Mouse (Mus musculus) spleen, adult 2 months (tissue): ENCODE measurements around the gene Arid1b. TPM values are rescaled to one million over a fixed set of nuclear protein-coding genes. Genes with fewer than 3 reads are reported as not detected.

Experiments
- DNase-seq, 2 experiments: peaks; one replicate each; pipeline versions ENCODE4 v3.0.0 to v3.0.0-alpha.2; 2012 to 2021; ENCODE audit warnings: low spot score in 2 of 2, low read depth in 1 of 2
- H3K27ac ChIP-seq: fragments of 200-500 bp; 2 replicates; pipeline ENCODE4 v1.5.1; 2012; ENCODE audit warnings: low read length, inconsistent platforms; ENCODE audit not compliant: insufficient read depth
- H3K27me3 ChIP-seq: fragments of 200-500 bp; 2 replicates; pipeline ENCODE4 v1.6.1; 2012; ENCODE audit warnings: mild to moderate bottlenecking, moderate library complexity, low read length, inconsistent platforms; ENCODE audit not compliant: control insufficient read depth, insufficient read depth
- H3K36me3 ChIP-seq: fragments of 200-500 bp; 2 replicates; pipeline ENCODE4 v1.6.1; 2012; ENCODE audit warnings: mild to moderate bottlenecking, low read length, inconsistent platforms; ENCODE audit not compliant: control insufficient read depth, insufficient read depth
- H3K4me1 ChIP-seq: fragments of 200-500 bp; 2 replicates; pipeline ENCODE4 v1.6.1; 2011; ENCODE audit warnings: inconsistent platforms; ENCODE audit not compliant: control insufficient read depth, insufficient read depth, insufficient read length
- H3K4me3 ChIP-seq: fragments of 200-500 bp; 2 replicates; pipeline ENCODE4 v1.5.1; 2011; ENCODE audit warnings: mild to moderate bottlenecking, inconsistent platforms; ENCODE audit not compliant: insufficient read depth, insufficient read length; ENCODE audit errors: extremely low read depth
- CTCF ChIP-seq: fragments of 200-500 bp; IDR thresholded peaks from 2 replicates; pipeline ENCODE4 v1.5.1; 2011; ENCODE audit warnings: mild to moderate bottlenecking, inconsistent platforms; ENCODE audit not compliant: insufficient read depth, insufficient read length, insufficient replicate concordance; ENCODE audit errors: extremely low read depth
- POLR2A ChIP-seq: fragments of 200-500 bp; IDR thresholded peaks from 2 replicates; pipeline ENCODE4 v1.6.1; 2011; ENCODE audit warnings: low read depth, low read length, inconsistent platforms
- WGBS: fragments of 180-500 bp; shearing (Covaris S2); methylation state at CpG from one replicate; pipeline ENCODE4 v1.1.7; 2018; 5-methylcytosine and 5-hydroxymethylcytosine counted together
- polyA plus RNA-seq: library from polyadenylated mRNA; depleted of rRNA; stranded (reverse); fragments of >200 nt; gene quantifications from 2 replicates; pipeline ENCODE4 v1.2.3, GENCODE M21; 2012

Arid1b gene
- polyA plus RNA-seq, 1 experiment = 53.5 TPM

DNA sequence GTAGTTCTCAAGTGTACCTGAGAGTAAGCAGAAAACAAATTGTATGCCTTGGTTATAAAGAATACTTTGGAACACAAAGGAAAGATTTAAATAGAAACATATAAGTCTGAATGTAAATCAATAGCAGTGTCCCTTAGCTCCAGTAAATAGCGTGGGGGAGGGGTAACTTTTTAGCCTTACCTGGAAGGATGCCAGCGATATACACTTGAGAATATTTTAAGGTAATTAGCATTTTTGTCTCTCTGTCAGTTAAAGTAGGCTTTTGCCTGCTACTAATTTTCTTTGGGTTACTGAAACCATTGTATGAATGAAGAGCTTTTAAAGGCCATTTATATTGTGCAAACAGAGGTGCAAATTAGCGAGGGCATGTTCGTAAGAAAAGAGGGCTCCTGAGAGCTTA lies 39.7 kb upstream of the Arid1b start:
- Histone ChIP-seq H3K27ac (no peak overlapping the region), H3K36me3 (no peaks in the 10 kb centered on the region), H3K4me3 (no peak overlapping the region), H3K27me3 (no peaks in the 10 kb centered on the region), H3K4me1 (no peaks in the 10 kb centered on the region)
- TF ChIP-seq CTCF = no peak
- no peak for TF ChIP-seq POLR2A
- no peak for DNase-seq
- 93% methylated on average over 4 of the region's 4 CpGs for WGBS

DNA sequence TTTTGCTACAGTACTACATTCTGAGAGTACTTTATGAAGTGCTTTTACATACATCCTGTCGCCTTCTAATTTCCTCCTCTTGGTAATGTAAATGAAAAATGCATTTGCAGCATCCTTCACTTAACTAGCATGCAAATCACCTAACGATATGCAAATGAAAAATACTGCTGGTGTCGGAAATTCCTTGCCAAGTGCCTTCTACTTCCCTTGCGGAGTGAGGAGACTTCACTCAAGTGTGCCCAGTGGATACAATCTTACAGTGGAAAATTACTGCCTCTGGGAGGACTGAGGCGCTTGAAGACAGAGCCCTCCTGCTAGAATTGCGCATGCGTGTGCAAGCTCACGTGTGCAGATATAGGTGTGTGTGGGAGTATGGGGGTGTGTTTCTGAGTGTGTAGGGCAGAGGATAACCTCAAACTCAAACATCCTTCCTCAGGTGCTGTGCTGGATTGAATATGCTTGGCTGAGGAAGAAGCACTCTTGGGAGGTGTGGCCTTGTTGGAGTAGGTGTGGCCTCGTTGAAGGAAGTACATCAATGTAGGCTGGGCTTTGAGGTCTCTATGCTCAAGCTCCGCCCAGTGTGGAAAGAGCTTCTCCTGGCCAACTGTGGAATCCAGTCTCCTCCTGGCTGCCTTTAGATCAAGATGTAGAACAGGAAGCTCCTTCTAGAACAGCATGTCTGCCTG lies 29.8 kb upstream of the Arid1b start:
- no peak overlapping the region for H3K27ac ChIP-seq
- no peak for DNase-seq
- no peaks in the 10 kb centered on the region for H3K4me1 ChIP-seq
- H3K36me3 ChIP-seq = no peaks in the 10 kb centered on the region
- TF ChIP-seq POLR2A = no peak
- no peak for TF ChIP-seq CTCF
- no peaks in the 10 kb centered on the region for H3K27me3 ChIP-seq
- WGBS = 89% methylated on average over 10 of the region's 10 CpGs
- no peak overlapping the region for H3K4me3 ChIP-seq

DNA sequence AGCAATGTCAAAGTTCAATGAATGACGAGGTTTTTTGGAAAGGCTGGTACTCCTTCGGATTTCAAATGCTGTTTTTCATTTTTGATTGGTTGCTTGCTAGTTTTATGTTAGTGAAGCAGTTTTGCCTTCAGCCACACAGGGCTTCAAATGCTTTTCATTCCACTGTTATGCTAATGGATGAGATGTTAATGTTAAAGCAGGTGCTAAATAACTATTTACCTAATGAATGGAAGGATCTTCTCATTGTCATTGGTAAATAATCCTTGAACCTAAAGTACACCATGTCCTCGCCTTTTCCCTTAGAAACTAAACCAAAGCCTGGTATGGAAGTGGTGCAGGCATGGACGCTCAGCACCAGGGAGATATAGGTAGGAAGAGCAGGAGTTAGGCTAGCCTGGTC lies 26.9 kb upstream of the Arid1b start:
- Histone ChIP-seq H3K4me1 (no peaks in the 10 kb centered on the region), H3K4me3 (no peak overlapping the region), H3K36me3 (no peaks in the 10 kb centered on the region), H3K27ac (no peak overlapping the region), H3K27me3 (no peaks in the 10 kb centered on the region)
- WGBS = 87% methylated on average over 4 of the region's 4 CpGs
- TF ChIP-seq CTCF (no peak), POLR2A (no peak)
- no peak for DNase-seq

DNA sequence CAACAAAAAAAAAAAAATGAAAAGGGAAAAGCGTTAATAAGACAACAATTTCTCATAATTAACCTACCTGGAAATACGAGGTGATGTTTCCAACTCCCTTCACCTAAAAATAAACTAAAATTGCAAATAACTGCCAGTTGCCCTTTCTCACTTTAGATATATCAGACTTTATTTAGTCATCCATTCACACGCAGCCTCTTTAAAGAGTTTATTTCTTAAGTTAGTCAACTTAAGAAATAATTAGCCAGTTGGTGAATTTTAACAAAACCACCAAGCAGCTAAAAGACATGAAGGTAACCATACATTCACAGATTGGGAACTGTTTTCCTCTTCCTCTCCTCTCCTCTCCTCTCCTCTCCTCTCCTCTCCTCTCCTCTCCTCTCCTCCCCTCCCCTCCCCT lies 26.1 kb upstream of the Arid1b start:
- DNase-seq = no peak

DNA sequence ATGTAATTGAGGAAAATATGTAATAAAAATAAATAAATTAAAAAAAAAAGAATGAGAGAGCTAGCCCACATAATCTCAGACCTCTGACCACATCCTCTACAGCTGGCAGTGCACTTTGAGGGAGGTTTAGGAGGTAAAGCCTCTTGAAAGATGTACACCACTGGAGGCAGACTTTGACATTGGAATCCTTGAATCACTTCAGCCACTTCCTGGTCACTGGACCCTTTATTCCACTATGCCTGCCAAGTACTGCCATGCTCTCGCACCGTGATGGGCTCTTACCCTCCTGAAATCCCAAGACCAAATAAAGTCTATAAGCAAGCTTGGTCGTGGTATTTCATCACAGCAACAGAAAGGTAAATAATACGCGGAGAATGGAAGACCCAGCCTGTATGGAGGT lies 25.3 kb upstream of the Arid1b start:
- H3K27ac ChIP-seq = no peak overlapping the region
- no peaks in the 10 kb centered on the region for H3K4me1 ChIP-seq
- no peak for DNase-seq
- H3K27me3 ChIP-seq = no peaks in the 10 kb centered on the region
- no peaks in the 10 kb centered on the region for H3K36me3 ChIP-seq
- H3K4me3 ChIP-seq = no peak overlapping the region
- WGBS = 88% methylated on average over 5 of the region's 5 CpGs
- no peak for TF ChIP-seq POLR2A
- TF ChIP-seq CTCF = no peak

More for the DNA sequence above, 26.1 kb upstream of the Arid1b start:
- Histone ChIP-seq H3K4me3 (no peak overlapping the region), H3K27me3 (no peaks in the 10 kb centered on the region), H3K36me3 (no peaks in the 10 kb centered on the region), H3K27ac (no peak overlapping the region), H3K4me1 (no peaks in the 10 kb centered on the region)
- 93% methylated on average over 3 of the region's 3 CpGs for WGBS
- TF ChIP-seq POLR2A (no peak), CTCF (no peak)

DNA sequence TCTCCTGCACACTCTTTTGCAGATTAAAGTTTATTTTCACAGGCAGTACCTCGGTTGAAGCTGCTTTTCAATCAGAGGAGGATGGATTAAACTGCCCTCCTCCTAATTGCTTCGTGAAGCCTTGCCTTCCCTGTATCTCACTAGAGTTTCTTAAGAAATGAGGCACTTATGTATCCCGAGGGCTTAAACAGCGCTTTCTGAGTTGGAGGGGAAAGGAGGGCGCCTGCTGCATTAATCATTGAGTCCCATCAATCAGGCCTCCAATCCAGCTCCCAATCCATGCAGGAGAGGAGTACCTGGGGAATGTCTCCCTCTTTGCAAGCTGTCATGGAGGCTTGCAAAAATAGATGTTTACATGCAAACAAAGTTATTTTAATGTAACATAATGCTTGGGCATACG lies 21.9 kb upstream of the Arid1b start:
- Histone ChIP-seq H3K36me3 (no peaks in the 10 kb centered on the region), H3K27me3 (no peaks in the 10 kb centered on the region), H3K4me1 (no peaks in the 10 kb centered on the region), H3K4me3 (no peak overlapping the region), H3K27ac (no peak overlapping the region)
- DNase-seq = no peak
- 81% methylated on average over 6 of the region's 6 CpGs for WGBS
- TF ChIP-seq POLR2A (no peak), CTCF (no peak)

DNA sequence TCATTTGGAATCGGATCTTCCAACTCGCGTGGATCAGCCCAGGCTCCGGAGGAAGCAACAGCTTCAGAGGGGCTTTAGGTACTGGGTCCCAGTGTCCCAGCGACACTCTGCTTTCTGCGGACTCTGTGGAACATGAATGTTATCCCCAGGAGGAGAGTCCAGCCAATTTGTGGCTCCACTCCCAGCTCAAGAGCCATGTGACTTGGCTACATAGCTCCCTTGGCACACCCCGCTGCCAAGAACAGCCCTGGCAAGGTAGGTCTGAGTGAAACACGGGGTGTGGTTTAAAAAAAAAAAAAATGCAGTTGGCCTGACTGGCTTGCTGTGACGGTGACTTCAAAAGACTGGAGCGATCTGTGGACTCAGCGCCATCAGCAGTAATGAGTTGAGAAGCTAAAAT lies 19.4 kb upstream of the Arid1b start:
- no peak for TF ChIP-seq CTCF
- TF ChIP-seq POLR2A = no peak
- no peak overlapping the region for H3K4me3 ChIP-seq
- no peak for DNase-seq

More for the DNA sequence above, 19.4 kb upstream of the Arid1b start:
- Histone ChIP-seq H3K27me3 (no peaks in the 10 kb centered on the region), H3K27ac (no peak overlapping the region), H3K4me1 (no peaks in the 10 kb centered on the region), H3K36me3 (no peaks in the 10 kb centered on the region)
- 85% methylated on average over 11 of the region's 11 CpGs for WGBS
